Mouse (Mus musculus) myocyte (in vitro differentiated cells): ENCODE data around the gene Adam17. TPM values are rescaled to one million over a fixed set of nuclear protein-coding genes. Genes with fewer than 3 reads are reported as not detected.
"Not testable (repeated sequence)": the region's sequence is repeated elsewhere in the genome, so short reads cannot be mapped to it uniquely, and the experiment has no call there.

Source experiments
- H3K27me3 ChIP-seq: one replicate; pipeline ENCODE4 v1.6.1; 2011; ENCODE audit not compliant: control insufficient read depth, insufficient read depth, insufficient read length
- H3K36me3 ChIP-seq: one replicate; pipeline ENCODE4 v1.6.1; 2011; ENCODE audit not compliant: control insufficient read depth, insufficient read depth
- H3K4me2 ChIP-seq: one replicate; pipeline ENCODE4 v1.6.1; 2011; ENCODE audit warnings: low read depth, control low read depth
- H3K4me3 ChIP-seq: one replicate; pipeline ENCODE4 v1.5.1; 2011; ENCODE audit warnings: mild to moderate bottlenecking, control low read depth, moderate library complexity
- H3K79me2 ChIP-seq: one replicate; pipeline ENCODE4 v1.6.1; 2011; ENCODE audit not compliant: control insufficient read depth, insufficient read depth
- H3ac ChIP-seq: one replicate; pipeline ENCODE4 v1.6.1; 2011; ENCODE audit not compliant: control insufficient read depth, insufficient read length
- CEBPB ChIP-seq: IDR thresholded peaks from 2 replicates; pipeline ENCODE4 v1.6.1; 2011; ENCODE audit warnings: mild to moderate bottlenecking, moderate library complexity; ENCODE audit not compliant: poor library complexity, insufficient read depth, severe bottlenecking
- E2F4 ChIP-seq: IDR thresholded peaks from one replicate; pipeline ENCODE4 v1.6.1; 2011; ENCODE audit warnings: mild to moderate bottlenecking, control low read depth, moderate library complexity; ENCODE audit not compliant: insufficient read depth
- MAX ChIP-seq: IDR thresholded peaks from one replicate; pipeline ENCODE4 v1.6.1; 2011; ENCODE audit warnings: low read depth, mild to moderate bottlenecking, control low read depth
- MYOD1 ChIP-seq, 3 experiments: IDR thresholded peaks; one replicate each; pipeline ENCODE4 v1.6.1; 2011; ENCODE audit warnings: control low read depth in 2 of 3, low read depth in 2 of 3, mild to moderate bottlenecking in 2 of 3, moderate library complexity in 1 of 3; ENCODE audit not compliant: insufficient read length in 2 of 3, control insufficient read depth in 1 of 3
- MYOG ChIP-seq, 3 experiments: IDR thresholded peaks; one replicate each; pipeline ENCODE4 v1.6.1; 2011; ENCODE audit warnings: control low read depth in 2 of 3, low read depth in 2 of 3, mild to moderate bottlenecking in 2 of 3; ENCODE audit not compliant: insufficient read length in 2 of 3, control insufficient read depth in 1 of 3, insufficient read depth in 1 of 3
- POLR2A ChIP-seq: IDR thresholded peaks from one replicate; pipeline ENCODE4 v1.6.1; 2011; ENCODE audit warnings: low read depth, mild to moderate bottlenecking, control low read depth, moderate library complexity; ENCODE audit not compliant: insufficient read length
- POLR2AphosphoS2 ChIP-seq: IDR thresholded peaks from one replicate; pipeline ENCODE4 v1.6.1; 2011; ENCODE audit warnings: low read depth, control low read depth; ENCODE audit not compliant: insufficient read length
- REST ChIP-seq: IDR thresholded peaks from one replicate; pipeline ENCODE4 v1.6.1; 2011; ENCODE audit warnings: mild to moderate bottlenecking, control low read depth, moderate library complexity; ENCODE audit not compliant: insufficient read depth, insufficient read length
- SRF ChIP-seq: IDR thresholded peaks from one replicate; pipeline ENCODE4 v1.6.1; 2011; ENCODE audit warnings: low read depth; ENCODE audit not compliant: control insufficient read depth, insufficient read length
- TCF12 ChIP-seq: IDR thresholded peaks from one replicate; pipeline ENCODE4 v1.6.1; 2011; ENCODE audit warnings: mild to moderate bottlenecking, control low read depth; ENCODE audit not compliant: poor library complexity, insufficient read depth, severe bottlenecking
- TCF3 ChIP-seq: IDR thresholded peaks from one replicate; pipeline ENCODE4 v1.6.1; 2011; ENCODE audit warnings: low read depth, control low read depth; ENCODE audit not compliant: insufficient read length
- USF1 ChIP-seq: IDR thresholded peaks from one replicate; pipeline ENCODE4 v1.6.1; 2011; ENCODE audit warnings: low read depth, mild to moderate bottlenecking, control low read depth, moderate library complexity
- polyA plus RNA-seq: library from polyadenylated mRNA; unstranded; fragments of >200 nt; fragmentation: generic; extraction: Trizol; gene quantifications from one replicate; pipeline ENCODE4 v1.2.1, GENCODE M21; 2012; ENCODE audit warnings: missing spikeins

The Adam17 gene
- polyA plus RNA-seq, 1 experiment = 13.4 TPM

- peaks cover 30% of the 10 kb centered on the region for H3K36me3 ChIP-seq
- H3K79me2 ChIP-seq = no peaks in the 10 kb centered on the region
- H3K4me3 ChIP-seq = no peak overlapping the region
- TF ChIP-seq SRF (no peak), USF1 (no peak), E2F4 (no peak), POLR2A (no peak)
- H3K27me3 ChIP-seq = no peaks in the 10 kb centered on the region
- no peak overlapping the region for H3ac ChIP-seq
- H3K4me2 ChIP-seq = no peak overlapping the region
Measured at GRCm38 (mm10) chr12:21386201-21386600, 12.8 kb upstream of the Adam17 start.

GRCm38 (mm10) chr12:21378765-21379346 is 5.4 kb upstream of the Adam17 start:
- not testable (repeated sequence) for H3K36me3 ChIP-seq, H3K27me3 ChIP-seq, H3K4me2 ChIP-seq, H3K79me2 ChIP-seq, H3ac ChIP-seq, H3K4me3 ChIP-seq

GRCm38 (mm10) chr12:21375376-21376157 is 2.1 kb upstream of the Adam17 start:
- TF ChIP-seq TCF12 (no peak), MAX (no peak), TCF3 (no peak), POLR2AphosphoS2 (no peak), POLR2A (no peak), USF1 (no peak), E2F4 (no peak), SRF (no peak), CEBPB (no peak), REST (no peak), MYOG (IDR thresholded peaks at IDR 0.05; ENCODE audit: control insufficient read depth in 1 of 3, insufficient read depth in 1 of 3, insufficient read length in 2 of 3, low read depth in 2 of 3) (no peak), MYOD1 (IDR thresholded peaks at IDR 0.05; ENCODE audit: control insufficient read depth in 1 of 3, insufficient read length in 2 of 3, low read depth in 2 of 3) (no peak)
- H3K27me3 ChIP-seq = no peaks in the 10 kb centered on the region
- H3K79me2 ChIP-seq = peaks cover 17% of the 10 kb centered on the region
- H3K36me3 ChIP-seq = no peaks in the 10 kb centered on the region
- H3ac ChIP-seq = no peak overlapping the region
- no peak overlapping the region for H3K4me2 ChIP-seq
- no peak overlapping the region for H3K4me3 ChIP-seq

- peak overlapping the region; percentile 87 for H3K4me2 ChIP-seq
- no peak for TF ChIP-seq SRF
- TF ChIP-seq POLR2AphosphoS2 = no peak
- TF ChIP-seq MAX = no peak
- no peak for TF ChIP-seq MYOD1 (IDR thresholded peaks at IDR 0.05; ENCODE audit: control insufficient read depth in 1 of 3, insufficient read length in 2 of 3, low read depth in 2 of 3)
- TF ChIP-seq POLR2A = no peak
- TF ChIP-seq MYOG (IDR thresholded peaks at IDR 0.05; ENCODE audit: control insufficient read depth in 1 of 3, insufficient read depth in 1 of 3, insufficient read length in 2 of 3, low read depth in 2 of 3) = no peak
- no peak for TF ChIP-seq REST
- no peak for TF ChIP-seq USF1
- TF ChIP-seq TCF3 = no peak
- TF ChIP-seq E2F4 = no peak
- H3K4me3 ChIP-seq = peak overlapping the region; percentile 90
- no peaks in the 10 kb centered on the region for H3K27me3 ChIP-seq
- peak overlapping the region; percentile 19 for H3ac ChIP-seq
- H3K36me3 ChIP-seq = no peaks in the 10 kb centered on the region
- H3K79me2 ChIP-seq = peaks cover 29% of the 10 kb centered on the region
Measured at GRCm38 (mm10) chr12:21373820-21374475, 516 bp upstream of the Adam17 start.

GRCm38 (mm10) chr12:21370035-21370611 is 3.3 kb downstream of the Adam17 start:
- Histone ChIP-seq H3K27me3 (no peaks in the 10 kb centered on the region), H3K36me3 (no peaks in the 10 kb centered on the region), H3K4me2 (no peak overlapping the region), H3K4me3 (no peak overlapping the region), H3ac (no peak overlapping the region), H3K79me2 (peaks cover 50% of the 10 kb centered on the region)
- TF ChIP-seq MAX = no peak
- TF ChIP-seq TCF3 = no peak
- TF ChIP-seq POLR2A = no peak
- TF ChIP-seq E2F4 = no peak
- TF ChIP-seq REST = no peak
- no peak for TF ChIP-seq MYOG (IDR thresholded peaks at IDR 0.05; ENCODE audit: control insufficient read depth in 1 of 3, insufficient read depth in 1 of 3, insufficient read length in 2 of 3, low read depth in 2 of 3)
- no peak for TF ChIP-seq POLR2AphosphoS2
- no peak for TF ChIP-seq SRF
- peak; percentile 50 for TF ChIP-seq USF1
- TF ChIP-seq TCF12 = no peak
- no peak for TF ChIP-seq MYOD1 (IDR thresholded peaks at IDR 0.05; ENCODE audit: control insufficient read depth in 1 of 3, insufficient read length in 2 of 3, low read depth in 2 of 3)
- peak; percentile 86; the same call in 1 of the 2 replicates for TF ChIP-seq CEBPB
